Mouse (Mus musculus): ENCODE measurements around the gene Rps27rt. TPM values are rescaled to one million over a fixed set of nuclear protein-coding genes. Genes with fewer than 3 reads are reported as not detected.
"Not testable (repeated sequence)": the region's sequence is repeated elsewhere in the genome, so short reads cannot be mapped to it uniquely, and the experiment has no call there.

Rps27rt gene
- total RNA-seq, 2 experiments from 2014 or later: 19.7 to 23.9 TPM

DNA sequence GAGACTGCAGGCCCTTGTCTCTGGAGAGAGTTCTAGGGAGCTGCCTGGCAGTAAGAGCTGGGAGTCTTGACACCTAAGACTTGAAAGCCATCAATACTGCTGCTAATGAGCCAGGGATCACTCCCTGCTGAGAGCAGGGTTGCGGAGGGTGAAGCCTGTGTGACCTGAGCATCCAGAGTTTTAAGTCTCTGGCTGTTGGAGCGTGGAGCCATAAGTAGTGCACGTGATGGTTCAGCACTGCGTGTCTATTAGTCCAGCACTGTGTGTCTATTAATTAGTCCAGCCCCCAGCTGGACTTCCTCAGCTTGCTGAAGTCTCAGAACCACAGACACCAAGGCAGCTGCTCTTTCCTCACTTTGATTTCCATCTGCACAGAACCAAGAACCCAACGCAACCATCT is 3.8 kb upstream of the Rps27rt start:
- intact Hi-C loops (cut with DNase I): no loop called here

DNA sequence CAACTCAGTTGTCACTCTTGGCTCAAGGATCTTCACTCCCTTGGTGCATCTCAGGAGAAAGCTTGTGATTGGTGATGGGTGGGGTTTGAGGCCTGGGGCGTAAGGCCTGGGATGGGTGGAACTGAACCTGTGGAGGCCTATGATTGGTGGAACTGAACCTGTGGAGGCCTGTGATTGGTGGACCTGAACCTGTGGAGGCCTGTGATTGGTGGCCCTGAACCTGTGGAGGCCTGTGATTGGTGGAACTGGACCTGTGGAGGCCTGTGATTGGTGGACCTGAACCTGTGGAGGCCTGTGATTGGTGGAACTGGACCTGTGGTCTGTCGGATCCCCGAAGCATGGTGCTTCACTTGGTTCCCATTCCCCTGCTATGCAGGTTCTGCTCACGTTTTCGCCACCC is 3.2 kb upstream of the Rps27rt start:
- DNase-seq: no peak
- intact Hi-C loops (cut with DNase I): no loop called here

More for the DNA sequence above, 3.8 kb upstream of the Rps27rt start:
- DNase-seq: no peak

DNA sequence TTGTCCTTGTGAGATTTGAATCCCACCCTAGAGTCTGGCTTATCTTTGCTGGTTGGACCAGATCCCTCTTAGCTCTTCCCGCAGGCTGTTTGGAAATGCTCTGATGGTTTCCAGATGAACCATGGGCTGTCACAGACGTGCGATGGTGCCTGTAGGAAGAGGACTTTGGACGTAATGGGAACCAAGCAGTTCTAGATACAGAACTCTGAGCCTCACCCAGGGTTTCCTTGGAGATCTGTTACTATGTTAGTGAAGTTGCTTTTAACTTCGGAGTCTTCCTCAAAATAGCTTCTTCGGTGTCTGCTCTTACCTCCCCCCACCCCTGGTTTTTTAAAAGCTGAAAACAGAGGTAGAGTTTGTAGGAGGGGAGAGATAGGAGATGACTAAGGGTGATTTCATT is 2.6 kb downstream of the Rps27rt start:
- intact Hi-C loops (cut with DNase I): loop anchor here (1.0 kb wide), 1 partner anchor 46 kb away; no protein-coding TSS in a partner anchor
- no peak for DNase-seq

DNA sequence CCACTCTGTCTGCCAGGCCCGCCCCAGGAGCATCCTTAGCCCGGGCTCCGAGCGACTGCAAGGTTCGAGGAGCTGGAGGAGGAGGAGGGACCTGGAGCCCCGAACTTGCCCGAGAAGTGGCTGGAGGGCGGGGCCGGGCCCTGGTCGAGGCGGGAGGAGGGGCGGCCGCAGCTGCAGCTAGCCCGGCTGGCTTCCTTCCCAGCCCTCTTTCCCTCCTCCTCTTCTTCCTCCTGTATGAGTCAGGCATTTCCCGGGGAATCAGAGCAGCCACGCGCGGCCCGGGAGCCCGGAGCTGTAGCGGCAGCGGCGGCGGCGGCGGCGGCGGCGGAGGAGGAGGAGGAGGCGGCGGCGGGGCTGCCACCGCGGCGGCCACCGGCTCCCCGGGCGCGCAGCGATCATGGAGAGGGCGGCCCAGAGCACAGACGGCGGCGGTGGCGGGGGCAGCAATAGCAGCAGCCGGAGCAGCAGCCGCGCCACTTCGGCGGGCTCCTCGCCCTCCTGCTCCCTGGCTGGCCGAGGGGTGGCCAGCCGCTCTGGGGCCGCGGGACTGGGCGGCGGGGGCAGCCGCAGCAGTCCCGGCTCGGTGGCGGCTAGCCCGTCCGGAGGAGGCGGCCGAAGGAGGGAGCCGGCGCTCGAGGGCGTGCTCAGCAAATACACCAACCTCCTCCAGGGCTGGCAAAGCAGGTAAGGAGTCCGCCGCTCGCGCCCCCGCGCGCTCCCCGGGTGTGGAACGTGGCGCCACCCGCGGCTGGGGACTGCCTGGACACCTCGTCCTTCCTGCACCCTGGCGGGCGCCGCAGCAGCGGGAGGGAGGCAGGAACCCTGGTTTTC is 4.0 kb downstream of the Rps27rt start, which contains the start of gene Osbpl10:
TSS of gene Osbpl10 (plus strand) at position 289 of the 831 bp plus-strand sequence.
- intact Hi-C loops (cut with DNase I): loop anchor here (1.0 kb wide), 1 partner anchor 44 kb away; no protein-coding TSS in a partner anchor

DNA sequence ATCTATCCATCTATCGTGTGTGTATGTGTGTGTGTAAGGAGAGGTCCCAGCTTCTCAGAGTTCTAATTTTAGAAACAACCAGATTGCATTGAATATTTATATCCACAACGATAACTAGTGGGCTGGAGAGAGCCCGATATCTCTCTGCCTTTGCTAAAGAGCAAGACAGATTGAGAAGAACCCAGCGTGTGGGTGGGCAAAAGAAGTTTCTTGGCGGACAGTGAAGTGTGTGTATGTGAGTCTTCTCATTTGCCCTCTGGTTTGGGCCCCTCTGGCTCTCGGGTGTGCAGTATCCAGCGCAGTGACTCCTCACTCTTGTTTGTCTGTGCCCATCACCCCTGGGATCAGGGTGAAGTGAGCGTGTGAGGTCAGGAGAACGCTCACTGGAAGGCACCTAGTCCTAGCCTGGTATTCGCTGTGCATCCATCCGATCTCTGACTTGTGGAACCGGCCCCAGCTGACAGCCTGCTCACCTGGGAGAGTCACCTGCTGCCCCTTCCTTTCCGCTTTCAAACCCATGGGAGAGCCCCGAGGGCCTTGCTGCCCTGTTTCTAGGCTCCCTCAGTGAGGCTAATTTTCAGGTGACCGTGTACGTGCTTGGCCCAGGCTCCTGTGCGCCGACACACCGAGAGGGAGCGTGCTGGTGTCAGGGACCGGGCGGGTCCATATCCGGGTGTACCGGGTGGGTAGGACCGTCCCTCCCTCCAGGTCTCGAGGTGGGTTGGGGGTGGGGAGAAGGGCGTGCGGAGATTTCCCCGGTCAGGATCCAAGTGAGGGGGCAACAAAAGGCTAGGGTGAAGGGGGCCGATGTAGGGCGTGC is 4.9 kb downstream of the Rps27rt start:
- intact Hi-C loops (cut with DNase I): no loop called here
- DNase-seq: no peak

More for the DNA sequence above, 4.0 kb downstream of the Rps27rt start, which contains the start of gene Osbpl10:
- peak; percentile 81 to 85 for DNase-seq

DNA sequence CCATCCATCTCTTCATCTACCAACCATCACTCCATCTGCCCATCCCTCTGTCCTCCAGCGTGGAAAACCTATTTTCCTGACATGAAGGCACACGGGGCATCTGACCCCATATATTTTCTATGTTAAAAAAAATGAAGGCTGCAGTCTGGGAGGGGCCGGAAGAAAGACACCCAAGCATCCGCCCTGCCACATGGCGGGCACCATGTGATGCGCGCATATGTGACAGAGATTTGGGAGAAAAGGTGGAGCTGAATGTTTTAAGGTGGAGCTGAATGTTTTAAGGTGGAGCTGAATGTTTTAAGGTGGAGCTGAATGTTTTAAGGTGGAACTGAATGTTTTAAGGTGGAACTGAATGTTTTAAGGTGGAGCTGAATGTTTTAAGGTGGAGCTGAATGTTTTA is 16.3 kb downstream of the Rps27rt start:
- intact Hi-C loops (cut with DNase I); DNase-seq: not testable (repeated sequence)

DNA sequence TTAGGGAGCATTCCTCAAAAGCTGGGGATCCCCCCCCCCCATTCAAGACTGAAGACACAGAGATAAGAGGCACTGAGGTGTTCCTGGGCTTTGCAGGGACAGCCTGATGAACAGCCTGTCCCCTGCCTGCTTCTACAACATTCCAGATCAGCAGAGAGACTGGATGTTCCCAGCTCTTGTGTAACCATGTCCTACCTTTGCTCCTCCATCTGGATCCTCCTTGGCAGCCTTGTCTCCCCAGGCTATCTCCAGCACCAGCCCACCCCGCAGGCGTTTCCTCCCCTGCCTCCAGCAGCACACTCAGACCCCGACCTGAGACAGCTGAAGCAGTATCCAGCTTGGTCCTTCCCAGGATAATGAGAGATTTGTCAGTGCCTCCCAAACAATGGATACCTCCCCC is 18.4 kb downstream of the Rps27rt start:
- DNase-seq: no peak
- intact Hi-C loops (cut with DNase I): no loop called here

DNA sequence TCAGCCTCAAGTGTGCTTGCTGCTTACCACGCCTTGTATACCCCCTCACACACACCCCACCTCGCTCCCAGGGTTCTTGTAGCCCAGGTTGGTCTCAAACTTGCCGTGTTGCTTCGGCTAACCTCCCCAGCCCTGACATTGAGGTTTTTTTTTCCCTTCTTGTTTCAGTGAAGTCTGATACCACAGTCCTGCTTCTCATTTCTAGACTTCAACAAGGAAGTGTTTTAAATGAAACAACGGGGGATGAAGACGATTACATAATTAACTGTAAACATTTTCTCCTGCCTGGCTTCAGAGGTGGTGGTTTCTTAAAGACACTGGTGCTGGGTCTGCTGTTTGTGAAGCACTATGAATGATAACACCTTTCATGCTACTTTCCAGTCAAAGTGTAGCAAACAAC is 21.7 kb downstream of the Rps27rt start:
- no peak for DNase-seq
- intact Hi-C loops (cut with DNase I): no loop called here

DNA sequence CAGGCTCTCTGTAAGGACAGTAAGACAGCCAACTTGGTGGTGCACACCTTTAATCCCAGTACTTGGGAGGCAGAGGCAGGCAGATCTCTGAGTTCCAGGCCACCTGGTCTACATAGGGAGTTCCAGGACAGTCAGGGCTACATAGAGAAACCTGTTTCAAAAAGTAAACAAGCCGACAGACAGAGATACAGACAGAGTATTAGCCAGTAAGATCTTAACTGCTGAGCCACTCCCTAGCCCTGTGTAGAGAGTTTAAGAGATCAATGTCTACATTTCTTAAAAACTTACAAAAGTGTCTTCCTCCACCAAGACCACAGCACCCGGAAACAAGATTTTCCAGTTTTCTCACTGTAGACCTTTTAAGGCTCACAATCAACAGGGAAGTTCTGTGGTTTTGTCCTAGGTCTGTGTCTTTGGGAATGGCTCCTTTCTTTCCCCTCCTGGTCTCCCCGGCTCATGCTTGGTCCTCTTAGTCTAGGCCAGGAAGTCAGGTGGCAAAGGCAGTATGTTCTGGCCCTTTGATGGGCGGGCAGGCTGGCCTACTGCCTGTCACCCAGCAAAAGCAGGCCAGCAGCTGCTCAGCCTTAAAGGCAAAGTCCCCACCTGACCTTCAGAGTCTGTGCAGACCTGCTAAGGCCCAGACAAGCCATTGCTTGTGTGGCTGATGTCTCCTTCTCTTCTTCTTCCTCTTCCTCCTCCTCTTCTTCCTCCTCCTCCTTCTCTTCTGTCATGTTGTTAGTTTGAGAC is 22.3 kb downstream of the Rps27rt start:
- peak in 1 of 2 experiments; percentile 21 for DNase-seq
- intact Hi-C loops (cut with DNase I): no loop called here

DNA sequence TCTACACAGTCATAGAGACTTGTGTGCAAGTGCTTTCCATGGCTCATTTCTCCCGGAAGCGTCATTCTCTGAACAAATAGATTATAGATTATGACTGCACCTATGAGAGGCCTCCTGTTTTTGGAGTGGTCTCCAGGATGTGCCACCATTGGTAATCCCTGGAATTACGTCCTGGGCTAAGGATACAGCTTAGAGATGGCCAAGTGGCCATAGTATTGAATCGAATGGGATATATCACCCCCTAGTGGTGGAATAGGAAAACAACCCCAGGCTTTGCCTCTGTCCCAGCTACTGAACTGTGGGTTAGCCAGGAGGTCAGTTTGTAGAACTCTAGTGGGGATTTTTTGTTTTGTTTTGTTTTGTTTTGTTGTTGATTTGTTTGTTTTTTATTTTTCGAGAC is 25.6 kb downstream of the Rps27rt start:
- DNase-seq: peak in 1 of 2 experiments; percentile 31
- intact Hi-C loops (cut with DNase I): loop anchor here (1.0 to 5.0 kb wide), 3 partner anchors 44 to 205 kb away; no protein-coding TSS in a partner anchor

DNA sequence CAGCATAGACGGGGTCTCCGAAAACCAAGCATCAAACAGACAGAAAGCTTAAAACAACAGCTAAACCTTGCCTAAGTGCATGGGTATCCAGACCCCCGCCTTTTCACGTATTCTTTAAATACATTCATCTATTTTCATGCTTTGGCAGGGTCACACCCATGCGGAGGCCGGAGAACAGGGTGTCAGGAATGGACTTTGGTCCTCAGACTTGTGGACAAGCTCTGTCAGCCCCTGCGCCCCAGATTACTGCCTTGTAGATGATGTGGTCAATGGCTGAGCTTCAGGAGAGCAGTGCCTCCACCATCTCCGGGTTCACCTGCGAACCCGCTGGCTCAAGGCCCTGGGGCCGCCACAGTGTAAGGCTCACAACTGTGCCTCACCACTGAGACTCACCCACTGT is 27.2 kb downstream of the Rps27rt start:
- DNase-seq: no peak
- intact Hi-C loops (cut with DNase I): loop anchor here (5.0 kb wide), 1 partner anchor 203 kb away; no protein-coding TSS in a partner anchor

DNA sequence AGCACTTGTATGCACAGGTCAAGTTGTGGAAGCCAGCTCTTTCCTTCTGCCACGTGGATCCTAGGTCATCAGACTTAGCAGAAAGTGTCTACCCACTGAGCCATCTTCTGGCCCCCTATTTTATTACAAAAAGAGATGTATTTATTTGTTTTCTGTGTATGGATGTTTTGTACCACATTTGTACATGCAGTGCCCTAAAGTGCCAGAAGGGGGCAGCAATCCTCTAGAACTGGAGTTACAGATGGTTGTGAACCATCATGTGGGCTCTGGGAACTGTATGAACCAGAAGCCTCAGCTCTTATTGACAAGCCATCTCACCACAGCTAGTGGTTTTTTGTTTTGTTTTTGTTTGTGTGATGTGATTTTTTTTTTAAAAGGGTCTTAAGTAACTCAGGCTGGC is 29.7 kb downstream of the Rps27rt start:
- intact Hi-C loops (cut with DNase I): no loop called here
- no peak for DNase-seq

DNA sequence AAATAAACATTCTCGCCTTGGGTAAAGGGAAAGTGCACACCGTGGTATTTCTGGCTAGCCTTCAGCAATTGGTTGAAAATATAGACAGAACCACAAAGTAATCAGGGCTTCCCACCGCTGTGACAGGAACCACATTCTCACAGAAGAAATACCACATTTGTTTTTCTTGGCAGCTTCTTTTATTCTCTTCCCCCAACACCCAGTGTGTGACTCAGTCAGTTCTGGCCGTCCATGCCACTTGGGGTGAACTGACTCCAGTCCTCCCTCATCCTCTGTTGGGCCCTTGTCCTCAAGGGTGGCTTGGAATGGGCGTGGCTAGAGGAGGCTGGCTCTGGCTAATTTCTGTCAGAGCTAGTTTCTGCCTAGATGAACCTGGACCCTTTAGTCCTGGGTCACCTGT is 34.1 kb downstream of the Rps27rt start:
- DNase-seq: peak in 1 of 2 experiments; percentile 10
- intact Hi-C loops (cut with DNase I): no loop called here

DNA sequence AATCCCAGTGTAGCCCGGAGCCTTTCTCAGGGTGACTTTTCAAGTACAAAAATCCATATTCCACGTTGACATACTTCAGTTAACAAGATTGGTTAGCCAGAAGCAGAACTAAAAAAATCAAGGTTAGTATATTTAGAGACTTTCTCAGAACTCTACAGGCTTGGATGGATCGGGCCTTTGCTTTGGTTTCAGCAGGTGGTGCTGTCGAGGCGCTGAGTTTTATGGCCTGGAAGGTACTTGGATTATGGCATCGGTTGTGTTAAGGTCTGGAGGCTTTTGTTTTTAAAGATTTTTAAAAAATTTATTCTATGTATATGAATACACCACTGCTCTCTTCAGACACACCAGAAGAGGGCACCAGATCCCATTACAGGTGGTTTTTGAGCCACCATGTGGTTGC is 37.0 kb downstream of the Rps27rt start:
- no peak for DNase-seq
- intact Hi-C loops (cut with DNase I): no loop called here

DNA sequence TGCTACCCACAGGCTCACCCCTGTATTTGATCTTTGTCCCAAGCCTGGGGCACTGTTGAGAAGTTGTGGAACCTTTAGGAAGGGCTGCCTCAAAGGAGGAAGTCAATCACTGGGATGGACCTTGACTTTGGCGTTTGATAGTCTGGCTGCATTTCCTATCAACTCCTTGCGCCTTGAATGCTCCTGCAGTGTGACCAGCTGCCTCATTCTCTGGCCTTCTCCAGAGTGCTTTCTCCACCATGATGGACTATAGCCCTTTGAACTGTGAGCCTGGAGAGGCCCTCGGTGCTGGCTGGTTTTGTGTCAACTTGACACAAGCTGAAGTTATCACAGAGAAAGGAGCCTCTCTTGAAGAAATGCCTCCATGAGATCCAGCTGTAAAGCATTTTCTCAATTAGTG is 37.9 kb downstream of the Rps27rt start:
- intact Hi-C loops (cut with DNase I): no loop called here
- DNase-seq: no peak

DNA sequence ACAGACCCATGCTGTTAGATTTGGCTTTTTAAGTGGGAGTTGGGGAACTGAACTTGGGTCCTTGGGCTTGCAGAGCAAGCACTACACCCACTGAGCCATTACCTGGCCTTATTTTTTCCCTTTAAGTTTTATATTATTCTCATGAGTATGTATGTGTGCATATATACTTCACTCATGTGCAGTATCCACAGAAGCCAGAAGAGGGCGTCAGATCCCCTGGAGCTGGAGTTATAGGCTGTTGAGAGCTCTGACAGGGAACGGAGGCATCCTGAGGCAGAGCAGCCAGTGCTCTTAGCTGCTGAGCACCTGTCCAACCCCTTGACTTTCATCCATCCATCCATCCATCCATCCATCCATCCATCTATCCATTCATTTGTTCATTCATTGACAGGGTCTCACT is 45.9 kb downstream of the Rps27rt start:
- intact Hi-C loops (cut with DNase I): loop anchor here (10.0 kb wide), 1 partner anchor 292 kb away; the partner anchor contains the start of gene Cnot10
- DNase-seq: no peak

DNA sequence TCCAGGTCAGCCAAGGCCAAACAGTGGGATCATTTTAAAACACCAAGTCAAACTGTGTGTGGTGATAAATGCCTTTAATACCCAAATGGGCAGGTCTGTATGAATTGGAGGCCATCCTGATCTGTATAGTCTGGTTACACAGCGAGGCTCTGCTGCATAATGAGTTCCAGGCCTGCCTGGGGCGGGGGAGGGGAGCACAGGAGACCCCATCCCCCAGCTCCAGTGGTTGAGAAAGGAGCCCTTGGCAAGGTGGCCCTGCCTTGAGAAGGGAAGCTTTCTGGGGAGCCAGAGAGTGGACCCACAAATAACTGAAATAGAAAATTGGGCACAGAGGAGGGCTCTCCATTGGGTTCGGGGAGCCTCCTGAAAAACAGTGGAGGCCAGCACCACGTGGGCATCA is 47.2 kb downstream of the Rps27rt start:
- intact Hi-C loops (cut with DNase I): loop anchor here (10.0 kb wide), 1 partner anchor 291 kb away; the partner anchor contains the start of gene Cnot10
- DNase-seq: no peak

DNA sequence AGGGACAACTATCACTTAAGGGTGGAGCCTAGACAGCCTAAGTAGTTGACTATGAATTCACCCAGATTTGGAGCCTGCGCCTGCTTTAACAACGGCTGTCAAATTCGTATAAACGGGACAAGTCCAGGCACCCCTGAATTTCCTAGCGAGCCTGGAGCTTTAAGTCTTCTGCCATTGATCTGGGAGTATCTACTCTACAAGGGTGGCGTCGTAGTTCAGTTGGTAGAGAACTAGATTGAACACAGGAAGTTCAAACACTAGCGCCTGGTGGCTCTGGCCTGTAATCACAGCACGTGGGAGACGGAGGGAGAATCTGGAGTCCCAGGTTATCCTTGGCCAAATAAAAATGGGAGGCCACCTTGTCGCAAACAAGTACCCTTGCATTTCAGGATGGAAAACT is 48.3 kb downstream of the Rps27rt start:
- no peak for DNase-seq
- intact Hi-C loops (cut with DNase I): loop anchor here (1.0 to 10.0 kb wide), 3 partner anchors 45 to 289 kb away; partner anchors contain the start of genes Cmtm6 and Cnot10

DNA sequence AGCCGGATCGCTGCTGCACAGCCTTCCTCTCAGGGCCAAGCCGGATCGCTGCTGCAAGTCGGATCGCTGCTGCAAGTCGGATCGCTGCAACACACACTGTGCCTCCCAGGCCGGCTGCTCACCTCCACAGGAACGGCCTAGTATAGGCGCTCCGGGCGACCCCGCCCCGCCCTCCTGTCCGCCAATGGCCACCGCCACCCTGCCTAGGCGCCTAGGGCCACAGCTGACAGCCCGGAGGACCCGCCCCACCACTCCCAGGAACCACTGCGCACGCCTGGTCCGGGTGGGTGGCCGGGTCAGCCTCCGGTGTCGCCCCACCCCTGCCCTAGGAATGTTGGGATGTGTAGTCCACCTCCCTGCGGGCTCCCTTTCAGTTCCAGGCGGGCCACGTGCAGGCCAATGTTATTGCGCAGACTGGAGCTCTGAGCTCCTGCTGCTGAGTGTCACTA is 48.8 kb downstream of the Rps27rt start, which contains the start of gene Gpd1l:
TSS of gene Gpd1l (minus strand) at position 265 of the 449 bp plus-strand sequence.
- intact Hi-C loops (cut with DNase I): loop anchor here (1.0 to 10.0 kb wide), 3 partner anchors 46 to 289 kb away; partner anchors contain the start of genes Cmtm6 and Cnot10
- DNase-seq: peak; percentile 95 to 97
